Mouse (Mus musculus) erythroblast, embryonic 14.5 days (primary cell): ENCODE data around the gene 6030445D17Rik.

Experiments used
- GATA1 ChIP-seq: IDR thresholded peaks from 2 replicates; pipeline ENCODE4 v1.6.1; 2012; ENCODE audit warnings: low read length, inconsistent platforms, mixed read lengths
- TAL1 ChIP-seq: IDR thresholded peaks from 3 replicates; pipeline ENCODE4 v1.6.1; 2012; ENCODE audit warnings: low read length, inconsistent platforms, mixed read lengths

GRCm38 (mm10) chr4:136441354-136442043 lies 20.6 kb upstream of the 6030445D17Rik start:
- no peak for TF ChIP-seq GATA1
- no peak for TF ChIP-seq TAL1
